Mouse (Mus musculus): Measurements from ENCODE around the gene Zfp39. TPM values are rescaled to one million over a fixed set of nuclear protein-coding genes. Genes with fewer than 3 reads are reported as not detected.

Gene Zfp39
- total and polyA plus RNA-seq, 2 experiments from 2014 or later: 7.0 to 13.2 TPM

GRCm38 (mm10) chr11:58904838-58905237 lies 813 bp upstream of the Zfp39 start:
- TF ChIP-seq CTCF (IDR thresholded peaks at IDR 0.05; ENCODE audit: low read depth): no peak
- H3K9me3 ChIP-seq (ENCODE audit: low read length): no peaks in the 10 kb centered on the region
- no peak overlapping the region for H3K4me2 ChIP-seq (ENCODE audit: low read depth)
- peaks cover 17% of the 10 kb centered on the region for H3K36me3 ChIP-seq (ENCODE audit: insufficient read depth)
- ATAC-seq: no peak
- no peak overlapping the region for H3K9ac ChIP-seq
- DNase-seq: peak; percentile 20
- H3K4me3 ChIP-seq (ENCODE audit: low read depth, low read length): no peak overlapping the region
- no peak overlapping the region for H3K27ac ChIP-seq (ENCODE audit: low read depth, low read length)
- 43% methylated on average over 6 of the region's 6 CpGs for WGBS
- H3K27me3 ChIP-seq (ENCODE audit: insufficient read depth, low read length): no peaks in the 10 kb centered on the region
- H3K4me1 ChIP-seq (ENCODE audit: insufficient read depth): peaks cover 8% of the 10 kb centered on the region; the same call in 1 of the 2 replicates

- ATAC-seq (no peak), DNase-seq (no peak)
- Histone ChIP-seq H3K9me3 (ENCODE audit: low read length) (no peaks in the 10 kb centered on the region), H3K4me3 (ENCODE audit: low read depth, low read length) (peak overlapping the region; percentile 73), H3K9ac (peak overlapping the region; percentile 80), H3K36me3 (ENCODE audit: insufficient read depth) (peaks cover 17% of the 10 kb centered on the region), H3K27me3 (ENCODE audit: insufficient read depth, low read length) (no peaks in the 10 kb centered on the region), H3K4me2 (ENCODE audit: low read depth) (peak overlapping the region; percentile 83), H3K27ac (ENCODE audit: low read depth, low read length) (no peak overlapping the region), H3K4me1 (ENCODE audit: insufficient read depth) (peaks cover 8% of the 10 kb centered on the region; the same call in 1 of the 2 replicates)
- WGBS: 3% methylated on average over 8 of the region's 8 CpGs
- TF ChIP-seq CTCF (IDR thresholded peaks at IDR 0.05; ENCODE audit: low read depth): no peak
Measured at GRCm38 (mm10) chr11:58904410-58904718, 339 bp upstream of the Zfp39 start.

GRCm38 (mm10) chr11:58901080-58901479 lies 2.9 kb downstream of the Zfp39 start:
- Histone ChIP-seq H3K27ac (ENCODE audit: low read depth, low read length) (no peak overlapping the region), H3K4me2 (ENCODE audit: low read depth) (no peak overlapping the region), H3K4me1 (ENCODE audit: insufficient read depth) (peaks cover 8% of the 10 kb centered on the region; the same call in 1 of the 2 replicates), H3K4me3 (ENCODE audit: low read depth, low read length) (no peak overlapping the region), H3K9ac (no peak overlapping the region), H3K27me3 (ENCODE audit: insufficient read depth, low read length) (no peaks in the 10 kb centered on the region), H3K9me3 (ENCODE audit: low read length) (no peaks in the 10 kb centered on the region), H3K36me3 (ENCODE audit: insufficient read depth) (peaks cover 35% of the 10 kb centered on the region)
- no peak for TF ChIP-seq CTCF (IDR thresholded peaks at IDR 0.05; ENCODE audit: low read depth)
- DNase-seq (no peak), ATAC-seq (no peak)

GRCm38 (mm10) chr11:58897485-58897884 lies 6.5 kb downstream of the Zfp39 start:
- H3K4me1 ChIP-seq (ENCODE audit: insufficient read depth): no peaks in the 10 kb centered on the region
- no peaks in the 10 kb centered on the region for H3K9me3 ChIP-seq (ENCODE audit: low read length)
- H3K27ac ChIP-seq (ENCODE audit: low read depth, low read length): no peak overlapping the region
- peaks cover 57% of the 10 kb centered on the region for H3K36me3 ChIP-seq (ENCODE audit: insufficient read depth)
- DNase-seq: no peak
- no peak overlapping the region for H3K4me3 ChIP-seq (ENCODE audit: low read depth, low read length)
- TF ChIP-seq CTCF (IDR thresholded peaks at IDR 0.05; ENCODE audit: low read depth): no peak
- 74% methylated on average over 6 of the region's 6 CpGs for WGBS
- ATAC-seq: no peak
- H3K4me2 ChIP-seq (ENCODE audit: low read depth): no peak overlapping the region
- no peak overlapping the region for H3K9ac ChIP-seq
- H3K27me3 ChIP-seq (ENCODE audit: insufficient read depth, low read length): no peaks in the 10 kb centered on the region

GRCm38 (mm10) chr11:58894456-58894855 lies 9.6 kb downstream of the Zfp39 start:
- Histone ChIP-seq H3K36me3 (ENCODE audit: insufficient read depth) (peaks cover 66% of the 10 kb centered on the region), H3K9ac (no peak overlapping the region), H3K27me3 (ENCODE audit: insufficient read depth, low read length) (no peaks in the 10 kb centered on the region), H3K4me1 (ENCODE audit: insufficient read depth) (no peaks in the 10 kb centered on the region), H3K9me3 (ENCODE audit: low read length) (no peaks in the 10 kb centered on the region), H3K4me2 (ENCODE audit: low read depth) (no peak overlapping the region), H3K27ac (ENCODE audit: low read depth, low read length) (no peak overlapping the region), H3K4me3 (ENCODE audit: low read depth, low read length) (no peak overlapping the region)
- 71% methylated on average over 6 of the region's 6 CpGs for WGBS
- ATAC-seq: no peak
- TF ChIP-seq CTCF (IDR thresholded peaks at IDR 0.05; ENCODE audit: low read depth): no peak
- DNase-seq: no peak

- no peak overlapping the region for H3K9ac ChIP-seq
- DNase-seq: no peak
- peaks cover 55% of the 10 kb centered on the region for H3K36me3 ChIP-seq (ENCODE audit: insufficient read depth)
- H3K4me1 ChIP-seq (ENCODE audit: insufficient read depth): no peaks in the 10 kb centered on the region
- no peak overlapping the region for H3K27ac ChIP-seq (ENCODE audit: low read depth, low read length)
- ATAC-seq: no peak
- WGBS: 91% methylated on average over 10 of the region's 10 CpGs
- no peaks in the 10 kb centered on the region for H3K9me3 ChIP-seq (ENCODE audit: low read length)
- no peaks in the 10 kb centered on the region for H3K27me3 ChIP-seq (ENCODE audit: insufficient read depth, low read length)
- no peak overlapping the region for H3K4me2 ChIP-seq (ENCODE audit: low read depth)
- TF ChIP-seq CTCF (IDR thresholded peaks at IDR 0.05; ENCODE audit: low read depth): no peak
- no peak overlapping the region for H3K4me3 ChIP-seq (ENCODE audit: low read depth, low read length)
Measured at GRCm38 (mm10) chr11:58890511-58890910, 13.5 kb downstream of the Zfp39 start.

- Histone ChIP-seq H3K4me2 (ENCODE audit: low read depth) (no peak overlapping the region), H3K36me3 (ENCODE audit: insufficient read depth) (peaks cover 45% of the 10 kb centered on the region), H3K9me3 (ENCODE audit: low read length) (no peaks in the 10 kb centered on the region), H3K4me3 (ENCODE audit: low read depth, low read length) (no peak overlapping the region), H3K27me3 (ENCODE audit: insufficient read depth, low read length) (no peaks in the 10 kb centered on the region), H3K9ac (no peak overlapping the region), H3K4me1 (ENCODE audit: insufficient read depth) (no peaks in the 10 kb centered on the region), H3K27ac (ENCODE audit: low read depth, low read length) (no peak overlapping the region)
- WGBS: 85% methylated on average over 8 of the region's 8 CpGs
- TF ChIP-seq CTCF (IDR thresholded peaks at IDR 0.05; ENCODE audit: low read depth): no peak
- ATAC-seq (no peak), DNase-seq (no peak)
Measured at GRCm38 (mm10) chr11:58883756-58884155, 20.3 kb downstream of the Zfp39 start.

GRCm38 (mm10) chr11:58870961-58871360 lies 33.1 kb downstream of the Zfp39 start:
- ATAC-seq (no peak), DNase-seq (no peak)
- peaks cover 15% of the 10 kb centered on the region for H3K36me3 ChIP-seq (ENCODE audit: insufficient read depth)
- no peaks in the 10 kb centered on the region for H3K9me3 ChIP-seq (ENCODE audit: low read length)
- H3K4me2 ChIP-seq (ENCODE audit: low read depth): no peak overlapping the region
- H3K27me3 ChIP-seq (ENCODE audit: insufficient read depth, low read length): no peaks in the 10 kb centered on the region
- 86% methylated on average over 4 of the region's 4 CpGs for WGBS
- H3K4me3 ChIP-seq (ENCODE audit: low read depth, low read length): no peak overlapping the region
- no peak for TF ChIP-seq CTCF (IDR thresholded peaks at IDR 0.05; ENCODE audit: low read depth)
- no peak overlapping the region for H3K9ac ChIP-seq
- H3K27ac ChIP-seq (ENCODE audit: low read depth, low read length): no peak overlapping the region
- H3K4me1 ChIP-seq (ENCODE audit: insufficient read depth): peaks cover 8% of the 10 kb centered on the region
